Mouse (Mus musculus): ENCODE results near the gene Cdc6.

- no peak for TF ChIP-seq POLR2A (IDR thresholded peaks at IDR 0.05; ENCODE audit: low read depth, low read length)
- no peak for TF ChIP-seq CTCF (IDR thresholded peaks at IDR 0.05; ENCODE audit: extremely low read depth, insufficient read depth, insufficient read length, insufficient replicate concordance)
Measured at GRCm38 (mm10) chr11:98928186-98928893, 20.7 kb downstream of the Cdc6 start.
